Mouse (Mus musculus) megakaryocyte, adult 5-6 weeks (primary cell): Measurements from ENCODE around the gene Sergef. TPM values are rescaled to one million over a fixed set of nuclear protein-coding genes. Genes with fewer than 3 reads are reported as not detected.
"Not testable (repeated sequence)": the region's sequence is repeated elsewhere in the genome, so short reads cannot be mapped to it uniquely, and the experiment has no call there.

ENCODE experiments used
- ATAC-seq: 2 replicates; pipeline ENCODE4 v1.8.0; 2016; ENCODE audit warnings: mild to moderate bottlenecking, inconsistent platforms; ENCODE audit not compliant: poor library complexity, severe bottlenecking
- total RNA-seq, 2 experiments: library from RNA; stranded (forward) in 1 of 2; stranded (reverse) in 1 of 2; fragments of 153-499, 151-499 nt in 1 of 2; fragments of 221-1000, 200-1000 nt in 1 of 2; gene quantifications; 2 replicates each; pipeline versions ENCODE4 v1.2.3 to v1.2.4; 2015 to 2017

The Sergef gene
- 4.1 and 8.3 TPM in 2 replicates for total RNA-seq (2015)
- total RNA-seq (2017) = 8.3 and 9.3 TPM in 2 replicates

DNA sequence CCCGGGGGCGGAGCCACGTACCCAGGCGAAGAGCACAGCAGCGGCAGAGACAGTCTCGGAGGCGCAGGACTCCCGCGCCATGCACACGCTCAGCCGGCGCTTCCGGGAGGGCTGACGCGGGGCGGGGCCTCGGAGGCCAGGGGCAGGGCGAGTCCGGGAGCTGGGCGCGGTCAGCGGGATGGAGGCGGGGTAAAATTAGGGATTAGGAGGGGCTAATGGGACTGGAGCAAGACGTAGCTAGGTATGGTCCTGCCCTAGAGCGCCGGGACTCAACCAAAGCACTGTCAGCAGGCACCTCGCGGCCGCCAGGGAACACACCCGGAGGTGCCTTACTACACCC lies at the start of gene Sergef:
Sergef (minus strand) TSS at position 116 of the 340 bp plus-strand sequence.
- peak; percentile 99 for ATAC-seq

DNA sequence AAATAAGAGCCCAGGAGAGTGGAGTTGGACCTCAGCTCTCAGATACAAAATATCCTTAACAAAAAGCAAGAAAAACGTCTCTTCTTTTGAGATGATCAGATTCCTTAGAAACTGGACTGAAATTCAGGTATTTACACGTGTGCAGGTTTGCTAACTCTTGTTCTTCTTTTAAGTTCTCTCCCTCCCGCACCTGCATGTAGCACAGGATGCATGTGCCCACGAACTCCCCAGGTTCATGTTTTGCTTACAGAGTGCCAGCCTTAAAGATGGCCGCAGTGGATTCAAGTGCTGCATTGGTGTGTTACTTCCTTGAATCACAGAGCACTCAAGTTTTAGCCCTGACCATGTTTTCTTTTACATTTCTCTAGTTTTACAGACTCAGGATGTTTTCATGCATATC lies 47.2 kb upstream of the Sergef start:
- no peak for ATAC-seq

DNA sequence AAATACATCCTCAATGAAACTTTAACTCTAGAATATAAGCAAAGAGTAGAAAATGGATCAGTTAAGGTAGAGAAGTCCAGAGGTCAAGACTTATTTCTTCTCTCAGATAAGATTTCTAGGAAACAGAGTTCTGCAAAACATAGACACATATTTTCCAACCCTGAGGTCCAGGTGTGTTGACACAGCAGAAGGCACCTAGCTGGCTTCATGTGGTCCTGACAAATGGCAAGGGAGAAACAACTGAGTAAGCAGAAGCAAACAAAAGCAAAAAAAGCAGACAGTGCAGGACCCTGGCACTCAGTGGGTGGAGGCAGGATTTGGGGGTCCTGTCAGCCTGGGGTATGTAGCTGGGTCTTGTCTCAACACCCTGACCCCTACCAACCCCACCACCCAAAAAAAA lies 41.1 kb upstream of the Sergef start:
- ATAC-seq = no peak

DNA sequence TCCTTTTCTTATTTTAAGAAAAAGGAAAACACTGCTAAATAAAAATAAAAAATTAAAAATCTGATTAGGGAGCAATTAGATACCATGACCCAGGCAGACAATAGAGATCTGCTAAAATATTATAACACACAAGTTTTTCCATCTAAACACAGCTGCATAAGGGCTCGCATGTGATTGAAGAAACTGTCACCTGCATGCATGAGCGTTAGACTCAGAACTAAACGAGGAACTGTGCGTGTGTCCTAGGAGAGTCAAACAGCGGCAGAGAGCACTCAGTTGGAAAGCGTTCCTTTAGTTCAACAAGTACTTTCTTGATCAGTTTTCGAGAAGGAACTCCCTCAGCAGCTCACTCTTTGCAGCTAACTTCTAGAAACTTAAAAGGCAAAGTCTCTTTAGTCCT lies 39.4 kb upstream of the Sergef start:
- ATAC-seq = not testable (repeated sequence)

DNA sequence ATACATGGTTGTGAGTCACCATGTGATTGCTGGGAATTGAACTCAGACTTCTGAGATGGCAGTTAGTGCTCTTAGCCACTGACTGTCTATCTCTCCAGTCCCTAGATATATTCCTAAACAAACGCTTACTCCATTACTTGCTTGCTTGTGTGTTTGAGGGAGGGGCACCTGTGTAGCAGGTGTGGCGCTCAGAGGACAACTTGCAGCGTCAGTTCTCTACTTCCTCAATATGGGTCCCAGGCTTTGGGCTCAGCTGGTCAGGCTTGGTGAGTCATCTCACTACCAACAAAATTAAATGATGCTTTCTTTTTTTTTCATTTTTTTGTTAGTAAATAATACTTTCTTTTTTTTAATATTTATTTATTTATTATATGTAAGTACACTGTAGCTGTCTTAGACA lies 38.8 kb upstream of the Sergef start:
- no peak for ATAC-seq

DNA sequence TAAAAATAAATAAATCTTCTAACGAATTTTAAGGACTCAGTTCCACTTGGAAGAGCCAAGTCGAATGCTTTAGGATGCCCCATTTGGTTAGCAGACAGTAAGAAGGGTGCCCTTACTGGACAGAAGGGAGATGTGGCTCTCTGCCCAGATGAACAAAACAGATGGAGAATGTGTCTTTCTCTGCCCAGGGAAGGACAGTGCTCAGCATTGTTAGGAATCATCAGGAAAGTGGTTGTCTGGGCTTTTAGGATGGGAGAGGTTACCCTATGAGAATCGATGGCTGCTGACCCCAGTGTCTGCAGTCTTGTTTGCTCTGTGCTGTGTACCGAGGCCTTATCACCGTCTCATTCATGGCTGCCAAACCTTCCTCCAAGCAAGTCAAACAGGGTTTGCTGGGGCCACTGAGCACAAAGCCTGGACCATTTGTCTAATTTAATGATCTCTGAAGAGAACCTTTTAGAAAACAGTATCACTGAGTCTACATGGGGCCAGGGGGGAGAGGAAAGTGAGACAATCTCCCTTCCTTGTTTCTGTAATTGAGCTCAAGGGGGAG lies 37.3 kb upstream of the Sergef start:
- ATAC-seq = no peak

DNA sequence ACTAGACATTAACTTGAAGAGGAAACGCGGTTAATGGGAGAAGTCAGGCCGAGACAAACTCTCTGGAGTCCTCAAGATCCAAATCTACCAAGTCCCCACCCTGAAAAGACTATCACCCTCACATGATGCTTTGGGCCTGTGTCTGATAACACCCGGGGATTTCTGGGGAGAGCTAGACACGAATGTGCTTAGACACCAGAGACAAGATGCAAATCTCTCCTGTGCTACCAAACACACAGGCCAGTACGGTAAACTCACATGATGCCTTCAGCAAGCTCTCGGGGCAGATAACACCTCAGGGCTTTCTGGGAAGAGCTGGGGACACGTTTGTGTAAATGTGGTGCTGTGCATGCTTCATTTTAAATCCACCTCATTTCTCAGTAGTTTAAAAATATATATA lies 36.3 kb upstream of the Sergef start:
- no peak for ATAC-seq

DNA sequence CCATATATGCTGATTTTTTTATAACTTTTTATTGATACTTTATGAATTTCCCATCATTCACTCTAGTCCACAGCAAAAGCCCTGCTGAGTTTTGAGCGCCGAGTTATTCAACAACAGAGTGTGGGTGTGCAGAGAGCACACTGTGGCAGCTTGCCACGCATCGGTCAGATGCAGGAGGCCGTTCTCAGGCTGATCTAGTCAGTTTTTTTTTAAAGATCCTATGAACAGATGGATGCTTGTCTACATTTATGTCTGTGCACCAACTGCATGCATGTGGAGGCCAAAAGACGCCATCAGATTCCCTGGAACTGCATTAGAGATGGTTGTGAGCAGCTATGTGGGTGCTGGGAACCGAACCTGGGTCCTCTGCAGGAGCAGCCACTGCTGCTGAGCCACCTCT lies 35.5 kb upstream of the Sergef start:
- no peak for ATAC-seq

DNA sequence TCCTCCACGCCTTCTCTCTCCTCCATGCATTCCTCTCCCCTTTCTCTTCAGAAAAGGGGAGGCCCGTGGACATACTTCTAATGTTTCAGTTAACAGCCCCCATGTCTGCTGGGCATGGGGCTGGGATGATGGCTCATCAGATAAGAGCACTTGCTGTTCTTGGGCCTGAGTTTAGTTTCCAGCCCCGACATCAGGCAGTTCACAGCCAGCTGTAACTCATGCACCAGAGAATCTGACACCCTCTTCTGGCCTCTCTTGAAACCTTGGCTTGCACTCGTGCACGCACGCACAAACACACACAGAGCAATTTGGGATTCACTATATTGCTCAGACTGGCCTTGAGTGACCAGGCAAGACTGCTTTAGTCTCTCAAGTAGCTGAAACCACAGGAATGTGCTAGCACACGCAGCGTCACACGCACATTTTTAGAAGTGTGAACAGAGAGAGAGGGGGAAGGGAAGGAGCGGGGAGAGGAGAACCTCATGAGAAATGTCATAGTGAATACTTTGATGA lies 32.6 kb upstream of the Sergef start, which contains the start of gene Tph1:
Tph1 (minus strand) TSS at position 378 of the 513 bp plus-strand sequence.
- no peak for ATAC-seq

DNA sequence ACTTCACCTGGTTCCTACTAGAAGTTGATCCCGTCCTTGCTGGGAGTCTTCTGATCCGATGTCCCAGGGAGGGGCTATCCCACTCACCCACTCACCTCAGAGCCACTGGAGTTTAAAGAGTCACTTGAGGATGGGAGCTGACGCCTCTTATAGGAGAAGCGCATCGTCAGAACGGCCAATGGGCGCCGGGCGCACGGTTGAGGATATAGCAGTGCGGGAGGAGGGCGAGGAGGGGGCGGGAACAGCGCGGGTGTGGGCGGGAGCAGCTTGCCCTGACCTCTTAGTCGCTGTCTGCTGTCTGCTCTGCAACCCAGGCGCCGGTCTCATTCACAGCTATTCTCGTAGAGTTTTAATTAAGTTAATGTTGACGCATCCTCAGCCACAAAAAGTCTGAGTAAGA lies 27.6 kb upstream of the Sergef start:
- no peak for ATAC-seq

DNA sequence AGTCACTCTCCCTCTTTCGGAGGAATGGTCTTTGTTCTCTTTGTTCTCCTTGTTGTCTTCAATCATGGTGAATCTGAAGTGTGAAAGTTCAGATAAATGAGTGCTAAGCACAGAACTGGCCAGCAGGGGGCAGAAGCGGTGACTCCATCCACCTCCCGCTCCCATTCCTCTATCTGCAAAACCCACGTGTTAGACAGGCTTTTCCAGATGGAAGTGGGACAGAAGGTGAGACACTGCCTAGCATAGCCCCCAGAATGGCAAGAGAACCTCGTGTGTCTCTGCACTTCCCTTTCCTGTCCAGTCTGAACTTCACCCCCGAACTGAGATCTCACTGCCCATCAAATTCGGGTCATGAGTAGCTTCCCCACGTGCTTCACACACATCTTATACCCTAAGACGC lies 25.6 kb upstream of the Sergef start:
- no peak for ATAC-seq

DNA sequence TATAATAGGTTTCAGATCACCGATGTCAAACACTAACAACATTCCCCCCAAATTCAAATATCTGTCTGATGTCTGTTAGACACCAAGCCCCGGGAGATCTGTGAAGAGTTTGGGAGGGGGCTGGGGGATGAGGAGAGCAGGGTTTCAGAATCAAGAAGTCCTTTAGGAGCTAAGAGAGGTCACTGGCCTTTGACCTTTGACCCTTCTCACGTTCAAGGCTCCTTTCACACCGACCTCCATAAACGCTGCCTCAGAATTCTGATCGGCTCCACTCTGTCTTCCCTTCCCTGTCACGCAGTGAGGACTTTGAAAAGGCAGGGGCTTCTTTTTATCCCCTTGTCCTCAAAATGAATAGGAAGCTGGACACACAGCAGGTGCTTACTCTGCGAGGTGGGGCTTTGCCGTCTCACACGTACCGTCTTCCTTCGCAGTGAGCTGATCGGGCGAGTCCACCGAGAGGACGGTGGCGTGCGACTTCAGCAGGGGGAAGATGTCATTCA lies 22.0 kb upstream of the Sergef start:
- ATAC-seq = no peak

DNA sequence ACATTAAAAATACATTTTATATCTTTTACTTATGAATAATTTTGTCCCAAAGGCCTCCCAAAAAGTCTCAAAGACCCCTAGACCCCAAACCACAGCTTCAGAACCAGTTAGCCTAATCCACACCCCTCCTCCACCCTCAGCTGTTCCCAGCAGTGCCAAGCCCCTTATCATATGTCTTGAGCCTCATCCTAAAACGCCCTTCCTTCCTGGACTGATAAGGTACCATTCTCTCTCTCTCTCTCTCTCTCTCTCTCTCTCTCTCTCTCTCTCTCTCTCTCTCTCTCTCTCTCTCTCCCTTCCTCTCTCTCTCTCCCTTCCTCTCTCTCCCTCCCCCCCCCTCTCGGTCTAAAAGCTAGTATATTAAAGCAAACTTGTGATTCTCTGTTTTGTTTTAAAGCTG lies 12.7 kb upstream of the Sergef start:
- ATAC-seq = no peak

DNA sequence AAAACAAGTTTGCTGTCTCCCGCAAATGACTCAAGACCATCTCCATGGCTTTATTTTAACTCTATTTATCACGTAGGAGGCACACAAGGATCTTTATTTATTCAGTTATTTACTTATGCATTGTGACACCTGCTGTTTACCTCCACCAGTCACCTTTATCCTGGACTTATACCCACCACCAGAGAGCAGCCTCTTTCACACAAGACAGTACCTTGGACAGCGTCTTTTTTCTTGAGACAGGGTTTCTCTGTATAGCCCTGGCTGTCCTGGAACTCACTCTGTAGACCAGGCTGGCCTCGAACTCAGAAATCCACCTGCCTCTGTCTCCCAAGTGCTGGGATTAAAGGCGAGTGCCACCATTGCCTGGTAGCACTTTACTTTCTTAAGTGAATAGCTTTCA lies 10.6 kb upstream of the Sergef start:
- not testable (repeated sequence) for ATAC-seq

DNA sequence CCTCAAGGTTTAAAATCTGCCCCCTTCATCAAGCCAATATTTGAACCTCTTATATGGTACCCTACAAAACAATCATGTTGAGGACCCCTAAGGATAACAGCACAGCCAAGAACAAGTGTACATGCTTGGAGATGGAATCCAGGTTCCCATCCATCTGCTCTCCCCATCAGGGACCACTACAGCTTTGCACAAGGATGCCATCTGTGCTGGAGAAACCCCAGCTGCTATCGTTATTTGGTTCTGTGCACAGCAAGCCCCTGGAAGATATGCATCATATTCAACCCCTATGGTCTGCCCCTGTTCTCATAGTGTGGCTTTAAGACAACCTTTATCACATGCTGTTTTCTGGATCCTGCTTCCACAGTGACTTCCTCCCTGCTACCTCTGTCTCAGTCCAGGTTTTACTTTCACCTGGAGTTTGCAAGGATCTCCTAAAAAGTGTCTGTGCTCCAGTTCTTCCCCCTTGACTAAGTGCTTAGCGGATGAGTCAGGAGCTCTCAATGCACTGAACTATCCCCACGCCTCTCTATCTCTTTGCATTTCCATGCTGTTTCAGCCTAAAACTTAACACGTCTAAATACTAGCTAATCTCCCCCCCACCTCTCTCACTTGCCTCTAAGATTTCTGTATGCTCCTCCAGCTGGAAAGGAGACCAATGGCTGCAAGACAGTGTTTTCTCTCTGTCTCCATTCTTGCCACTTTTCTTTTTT lies 9.0 kb upstream of the Sergef start:
- ATAC-seq = no peak

DNA sequence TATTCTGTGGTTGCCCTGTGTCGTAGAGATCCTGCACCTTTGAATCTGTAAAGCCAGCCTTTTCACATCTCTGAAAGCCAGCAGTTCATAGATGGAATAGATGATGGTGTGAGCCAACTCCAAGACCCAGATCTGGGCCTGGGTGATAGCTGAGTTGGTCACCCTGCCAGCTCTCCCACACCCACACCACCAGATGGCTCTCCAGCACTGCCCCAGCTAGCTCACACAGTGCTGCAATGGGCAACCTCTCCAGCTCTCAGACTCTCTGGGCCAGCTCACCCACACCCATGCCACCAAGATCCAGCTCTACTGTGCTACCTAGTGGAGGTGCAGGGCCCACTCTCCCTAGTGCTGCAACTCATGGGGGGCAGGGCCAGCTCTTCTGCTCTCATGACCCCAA lies 3.6 kb upstream of the Sergef start:
- ATAC-seq = no peak

DNA sequence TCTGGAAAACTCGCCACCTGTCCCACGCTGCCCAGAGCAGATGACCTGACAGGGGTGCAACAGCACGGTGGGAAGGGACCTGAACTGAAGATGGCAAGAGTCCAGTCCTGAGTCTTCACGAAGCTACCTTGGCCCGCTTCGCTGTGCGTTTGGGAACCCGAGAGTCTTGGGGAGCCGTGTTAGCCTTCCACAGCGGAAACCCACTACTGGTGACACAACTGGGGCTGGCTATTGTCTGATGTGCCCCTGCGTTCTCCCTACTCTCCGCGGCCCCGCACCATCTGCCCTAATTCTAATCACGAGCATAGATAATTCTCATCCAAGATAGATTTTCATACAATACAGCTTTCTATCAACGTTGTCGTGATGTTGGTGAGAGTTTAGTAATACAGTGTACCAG lies 455 bp upstream of the Sergef start:
- peak; percentile 22 for ATAC-seq

DNA sequence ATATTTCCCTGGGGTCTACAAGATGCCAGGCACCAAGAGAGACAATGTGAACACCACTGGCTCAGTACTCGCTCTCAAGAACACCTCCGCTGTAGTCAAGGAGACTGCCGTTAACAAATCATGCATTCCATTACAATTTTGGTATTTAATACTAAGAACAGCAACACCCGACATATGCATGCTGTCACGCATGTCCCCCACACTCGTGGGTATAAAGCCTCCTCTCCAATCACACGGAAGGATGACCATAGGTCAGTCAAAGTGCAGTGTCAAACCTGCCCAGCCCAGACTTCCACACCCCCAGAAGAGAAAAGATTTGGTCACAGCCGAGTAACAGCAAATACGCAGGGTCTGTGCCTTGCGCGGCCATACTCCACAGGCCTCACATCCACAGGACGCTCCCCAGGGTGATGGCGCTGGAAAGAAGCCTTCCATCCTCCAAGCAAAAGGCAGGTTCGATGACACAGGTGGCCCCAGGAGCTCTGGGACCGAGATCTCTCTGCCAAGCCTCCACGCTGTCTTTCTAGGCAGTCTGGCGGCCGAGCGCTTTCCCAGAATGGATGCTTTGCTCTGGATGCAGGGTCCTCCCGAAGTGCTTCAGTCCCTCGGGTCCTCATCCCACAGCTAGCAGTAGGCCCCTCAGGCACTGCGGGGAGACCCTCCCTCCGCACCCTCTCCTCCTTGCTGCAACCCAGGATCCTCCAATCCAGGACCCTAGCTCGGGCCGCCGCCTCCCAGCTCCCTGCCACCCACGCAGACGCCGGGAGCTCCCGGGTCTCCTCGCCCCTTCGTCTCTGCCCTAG lies 517 bp downstream of the Sergef start:
- no peak for ATAC-seq

DNA sequence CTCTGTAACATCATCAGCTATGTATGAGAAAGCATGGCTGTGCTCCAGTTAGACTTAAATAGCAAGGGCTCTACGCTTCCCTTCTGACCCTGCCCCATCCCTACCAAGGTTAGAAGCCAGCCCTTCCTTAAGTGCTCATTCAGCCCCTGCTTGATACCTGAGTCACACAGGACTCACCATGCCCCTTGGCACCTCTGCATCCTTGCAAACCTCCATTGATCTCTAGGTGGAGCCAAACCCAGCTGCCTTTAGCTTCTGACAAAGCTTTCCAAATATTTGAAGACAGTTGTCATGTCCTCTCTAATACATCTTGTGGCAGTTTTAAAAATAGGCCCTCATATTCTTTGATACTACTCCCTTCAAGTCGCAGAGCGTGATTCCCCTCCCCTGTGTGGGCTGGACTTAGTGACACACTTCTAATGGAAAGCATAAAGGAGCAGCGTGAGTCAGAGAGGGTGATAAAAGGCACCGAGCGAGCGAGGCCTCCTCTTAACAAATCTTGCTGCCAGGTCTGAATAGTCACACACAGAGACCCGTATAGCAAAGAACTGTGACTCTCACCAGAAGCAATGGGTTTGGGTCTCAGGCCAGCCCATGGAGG lies 11.1 kb downstream of the Sergef start:
- no peak for ATAC-seq

DNA sequence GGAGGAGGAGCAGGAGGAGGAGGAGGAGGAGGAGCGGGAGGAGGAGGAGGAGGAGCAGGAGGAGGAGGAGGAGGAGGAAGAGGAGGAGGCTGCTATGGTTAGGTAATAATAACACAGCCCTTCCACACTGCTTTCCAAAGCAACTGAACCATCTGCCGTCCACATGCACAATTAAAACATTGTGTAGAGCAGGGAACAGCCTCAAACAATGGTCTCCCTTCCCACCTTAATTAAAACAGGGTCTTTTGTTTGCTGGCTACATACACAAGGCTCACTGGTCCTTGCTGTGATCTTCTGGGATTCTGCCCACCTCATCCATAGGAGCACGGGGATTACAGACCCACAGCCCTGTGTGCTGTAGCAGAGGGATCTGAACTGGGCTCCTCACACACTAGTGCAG lies 15.6 kb downstream of the Sergef start:
- no peak for ATAC-seq

DNA sequence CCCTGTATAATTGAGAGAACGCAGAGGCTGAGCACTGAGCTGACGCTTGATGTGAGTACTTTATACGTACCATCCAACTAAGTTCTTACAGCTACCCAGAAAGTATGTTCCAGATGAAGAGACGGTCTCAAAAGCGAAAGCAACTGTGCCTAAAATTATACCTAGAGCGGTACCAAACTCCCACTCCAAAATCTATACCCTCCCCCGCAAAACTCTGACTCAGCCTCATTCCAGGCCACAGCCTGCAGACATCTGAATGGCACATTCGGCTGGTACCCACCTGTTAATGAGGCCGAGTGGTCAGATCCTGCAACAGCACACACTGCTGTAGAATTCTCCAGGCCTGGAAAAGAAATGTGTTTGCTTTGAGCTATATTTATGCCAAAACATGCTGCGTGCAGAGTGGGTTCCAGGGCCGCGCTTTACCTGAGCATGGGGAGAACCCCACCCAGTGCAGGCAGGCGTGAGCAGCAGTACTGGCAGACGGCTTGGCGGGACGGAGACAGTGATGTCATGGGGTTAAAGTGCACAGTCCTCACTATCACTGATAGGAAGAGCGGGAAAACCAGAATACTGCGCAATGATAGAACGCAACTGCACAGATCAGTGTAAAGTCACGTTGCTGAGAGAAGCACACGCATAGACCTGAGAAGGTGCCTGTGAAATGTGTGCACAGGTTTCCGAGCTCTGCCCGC lies 21.0 kb downstream of the Sergef start:
- ATAC-seq = no peak
